Mouse (Mus musculus) layer of hippocampus, adult 2 months (tissue): ENCODE measurements at regions not wholly inside any gene's neighbourhood (a gene's known extent, or its start where the extent isn't known, plus 50 kb on each side); places are given as distances from the start of the nearest gene placed in this dataset.

Source experiments
- DNase-seq, 2 experiments: peaks; one replicate each; pipeline ENCODE4 v3.0.0; 2022; ENCODE audit warnings: low spot score in 2 of 2
- H3K27ac ChIP-seq: fragments of 200-600 bp; 2 replicates; pipeline ENCODE4 v1.8.1; 2022
- H3K4me3 ChIP-seq: fragments of 200-600 bp; 2 replicates; pipeline ENCODE4 v1.8.1; 2022; ENCODE audit warnings: mild to moderate bottlenecking
- CTCF ChIP-seq: fragments of 200-600 bp; conservative IDR thresholded peaks from 2 replicates; pipeline ENCODE4 v1.8.1; 2022; ENCODE audit warnings: antibody characterized with exemption, mild to moderate bottlenecking, moderate library complexity

GRCm38 (mm10) chr2:74292641-74293040 lies 286.6 kb downstream of the Lnpk start:
- Histone ChIP-seq H3K4me3 (no peak overlapping the region), H3K27ac (no peak overlapping the region)
- DNase-seq, result no peak
- no peak for TF ChIP-seq CTCF

- no peak for TF ChIP-seq CTCF
- H3K27ac ChIP-seq, result no peak overlapping the region
- DNase-seq, result no peak
- no peak overlapping the region for H3K4me3 ChIP-seq
Measured at GRCm38 (mm10) chr2:74291416-74292396, 287.5 kb downstream of the Lnpk start.

GRCm38 (mm10) chr2:74285624-74286023 lies 293.6 kb downstream of the Lnpk start:
- TF ChIP-seq CTCF, result no peak
- Histone ChIP-seq H3K27ac (no peak overlapping the region), H3K4me3 (no peak overlapping the region)
- DNase-seq, result no peak

GRCm38 (mm10) chr2:74264963-74265362 lies 314.3 kb downstream of the Lnpk start:
- Histone ChIP-seq H3K27ac (no peak overlapping the region), H3K4me3 (no peak overlapping the region)
- no peak for DNase-seq
- TF ChIP-seq CTCF, result no peak

- no peak for TF ChIP-seq CTCF
- DNase-seq, result no peak
Measured at GRCm38 (mm10) chr2:74257034-74257781, 322.0 kb downstream of the Lnpk start.

GRCm38 (mm10) chr2:74247521-74247920 lies 331.7 kb downstream of the Lnpk start:
- no peak overlapping the region for H3K4me3 ChIP-seq
- peak in 1 of 2 experiments; percentile 15 for DNase-seq
- TF ChIP-seq CTCF, result peak; percentile 67
- no peak overlapping the region for H3K27ac ChIP-seq

More at GRCm38 (mm10) chr2:74257034-74257781, 322.0 kb downstream of the Lnpk start:
- H3K4me3 ChIP-seq, result no peak overlapping the region
- no peak overlapping the region for H3K27ac ChIP-seq

GRCm38 (mm10) chr2:74246631-74247030 lies 332.6 kb downstream of the Lnpk start:
- no peak overlapping the region for H3K27ac ChIP-seq
- no peak for DNase-seq
- no peak for TF ChIP-seq CTCF
- no peak overlapping the region for H3K4me3 ChIP-seq

- no peak overlapping the region; the same call in 1 of the 2 replicates for H3K4me3 ChIP-seq
- H3K27ac ChIP-seq, result peak overlapping the region; percentile 48; the same call in 1 of the 2 replicates
- TF ChIP-seq CTCF, result no peak
- DNase-seq, result peak in 1 of 2 experiments; percentile 10
Measured at GRCm38 (mm10) chr2:74244203-74244602, 333.1 kb upstream of the Atp5g3 start.

- H3K4me3 ChIP-seq, result no peak overlapping the region; the same call in 1 of the 2 replicates
- H3K27ac ChIP-seq, result peak overlapping the region; percentile 48; the same call in 1 of the 2 replicates
- DNase-seq, result peak; percentile 11 to 60
- no peak for TF ChIP-seq CTCF
Measured at GRCm38 (mm10) chr2:74243801-74244200, 332.7 kb upstream of the Atp5g3 start.

- no peak for TF ChIP-seq CTCF
- Histone ChIP-seq H3K27ac (no peak overlapping the region), H3K4me3 (no peak overlapping the region)
- no peak for DNase-seq
Measured at GRCm38 (mm10) chr2:74239586-74239985, 328.5 kb upstream of the Atp5g3 start.

- Histone ChIP-seq H3K27ac (no peak overlapping the region), H3K4me3 (no peak overlapping the region)
- DNase-seq, result no peak
- no peak for TF ChIP-seq CTCF
Measured at GRCm38 (mm10) chr2:74217437-74217836, 306.3 kb upstream of the Atp5g3 start.

- Histone ChIP-seq H3K27ac (no peak overlapping the region), H3K4me3 (no peak overlapping the region)
- TF ChIP-seq CTCF, result no peak
- no peak for DNase-seq
Measured at GRCm38 (mm10) chr2:74210210-74210609, 299.1 kb upstream of the Atp5g3 start.

GRCm38 (mm10) chr2:74209421-74209917 lies 298.3 kb upstream of the Atp5g3 start:
- TF ChIP-seq CTCF, result no peak
- DNase-seq, result no peak
- H3K27ac ChIP-seq, result no peak overlapping the region
- no peak overlapping the region for H3K4me3 ChIP-seq
